Mouse (Mus musculus): ENCODE measurements at regions not wholly inside any gene's neighbourhood (a gene's known extent, or its start where the extent isn't known, plus 50 kb on each side); places are given as distances from the start of the nearest gene placed in this dataset.
A peak's percentile ranks its signal among the peaks of the same experiment; 100 is the strongest.

GRCm38 (mm10) chr8:82265745-82266144 lies 137.3 kb downstream of the Il15 start:
- no peak for DNase-seq

- DNase-seq, result no peak
These were observed 140.8 kb downstream of the Il15 start for GRCm38 (mm10) chr8:82262196-82262595.

GRCm38 (mm10) chr8:82260613-82261012 lies 142.4 kb downstream of the Il15 start:
- DNase-seq, result no peak

GRCm38 (mm10) chr8:82255815-82256214 lies 147.2 kb downstream of the Il15 start:
- DNase-seq, result no peak

GRCm38 (mm10) chr8:82252406-82252805 lies 150.6 kb downstream of the Il15 start:
- DNase-seq, result no peak

GRCm38 (mm10) chr8:82249841-82250577 lies 153.0 kb downstream of the Il15 start:
- DNase-seq, result no peak

GRCm38 (mm10) chr8:82244076-82244475 lies 158.9 kb downstream of the Il15 start:
- DNase-seq, result peak; percentile 9

GRCm38 (mm10) chr8:82229883-82230282 lies 173.1 kb downstream of the Il15 start:
- DNase-seq, result peak; percentile 16

- no peak for DNase-seq
These were observed 201.3 kb downstream of the Il15 start for GRCm38 (mm10) chr8:82201746-82202145.

GRCm38 (mm10) chr8:82200176-82200575 lies 202.8 kb downstream of the Il15 start:
- no peak for DNase-seq

GRCm38 (mm10) chr8:82196504-82196903 lies 206.5 kb downstream of the Il15 start:
- DNase-seq, result no peak

- DNase-seq, result no peak
These were observed 207.9 kb downstream of the Il15 start for GRCm38 (mm10) chr8:82195112-82195511.

- no peak for DNase-seq
These were observed 212.0 kb downstream of the Il15 start for GRCm38 (mm10) chr8:82191011-82191410.

- peak; percentile 8 for DNase-seq
These were observed 215.7 kb downstream of the Il15 start for GRCm38 (mm10) chr8:82187138-82187880.

GRCm38 (mm10) chr8:82184022-82184421 lies 219.0 kb downstream of the Il15 start:
- no peak for DNase-seq

Measured in kidney, postnatal 10 days (tissue).